Mouse (Mus musculus): Measurements from ENCODE around the gene Vezt. TPM values are rescaled to one million over a fixed set of nuclear protein-coding genes. Genes with fewer than 3 reads are reported as not detected.
A peak's percentile ranks its signal among the peaks of the same experiment; 100 is the strongest.

Vezt gene
- polyA plus RNA-seq, 1 experiment = 10.2 TPM

DNA sequence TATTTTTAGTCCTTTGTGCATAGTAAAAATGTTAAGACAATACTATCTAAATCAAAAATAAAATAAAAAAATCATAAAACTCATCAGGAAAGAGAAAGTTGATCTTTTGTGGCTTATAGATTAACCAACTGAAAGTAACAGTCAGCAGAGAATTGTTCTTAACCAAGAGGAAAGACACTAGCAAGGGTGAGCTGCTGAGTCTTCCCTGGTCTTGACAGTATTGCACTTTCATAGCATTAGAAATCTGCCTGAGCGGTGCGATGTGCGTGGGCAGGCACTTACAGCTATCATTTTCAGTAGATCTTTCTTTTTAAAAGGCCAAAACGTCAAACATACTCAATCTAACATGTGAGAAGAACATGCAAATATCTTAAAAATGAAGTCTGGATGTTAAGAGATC is 14.6 kb downstream of the Vezt start:
- Histone ChIP-seq H3K27me3 (ENCODE audit: control insufficient read depth, insufficient read depth, insufficient read length) (no peaks in the 10 kb centered on the region), H3K4me3 (ENCODE audit: insufficient read depth, poor library complexity, severe bottlenecking) (no peak overlapping the region), H3K79me3 (ENCODE audit: low read depth) (peaks cover 1% of the 10 kb centered on the region), H3K79me2 (ENCODE audit: control insufficient read depth, insufficient read depth) (peaks cover 19% of the 10 kb centered on the region), H3K36me3 (ENCODE audit: control insufficient read depth, insufficient read depth) (no peaks in the 10 kb centered on the region), H3ac (ENCODE audit: control insufficient read depth, insufficient read length, low read depth) (no peak overlapping the region)
- TF ChIP-seq FOSL1 (IDR thresholded peaks at IDR 0.05; ENCODE audit: insufficient read depth, low read length, poor library complexity, severe bottlenecking) (no peak), CTCF (IDR thresholded peaks at IDR 0.05; ENCODE audit: control insufficient read depth, insufficient read depth, insufficient read length) (no peak), MYOG (IDR thresholded peaks at IDR 0.05; ENCODE audit: control insufficient read depth, extremely low read depth, insufficient read length) (no peak), CEBPB (IDR thresholded peaks at IDR 0.05; ENCODE audit: low read depth) (no peak), MAX (IDR thresholded peaks at IDR 0.05) (no peak), MYOD1 (IDR thresholded peaks at IDR 0.05; ENCODE audit: control insufficient read depth, insufficient read length, low read depth) (no peak), USF1 (IDR thresholded peaks at IDR 0.05; ENCODE audit: low read depth) (no peak)

DNA sequence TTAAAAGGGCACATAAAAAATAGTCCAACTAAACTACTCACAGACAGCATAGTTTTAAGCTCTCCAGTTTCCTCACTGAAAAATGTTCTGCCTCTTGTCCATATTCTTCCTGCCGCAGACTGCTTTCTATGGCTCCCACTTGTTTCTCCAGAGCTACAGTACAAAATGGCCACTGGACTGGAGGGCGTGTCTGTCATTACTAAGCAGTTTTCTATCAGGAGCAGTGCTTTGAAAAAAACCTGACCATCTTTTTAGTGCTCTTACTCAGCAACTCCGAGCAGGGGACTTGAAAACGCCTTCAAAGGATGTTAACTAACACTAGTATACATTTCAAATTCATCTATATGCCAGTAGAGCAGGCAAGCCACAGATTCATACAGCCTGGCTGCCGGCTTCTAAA is 15.0 kb downstream of the Vezt start:
- Histone ChIP-seq H3K27me3 (ENCODE audit: control insufficient read depth, insufficient read depth, insufficient read length) (no peaks in the 10 kb centered on the region), H3K36me3 (ENCODE audit: control insufficient read depth, insufficient read depth) (no peaks in the 10 kb centered on the region), H3K4me3 (ENCODE audit: insufficient read depth, poor library complexity, severe bottlenecking) (no peak overlapping the region), H3K79me3 (ENCODE audit: low read depth) (peaks cover 1% of the 10 kb centered on the region), H3K79me2 (ENCODE audit: control insufficient read depth, insufficient read depth) (peaks cover 19% of the 10 kb centered on the region), H3ac (ENCODE audit: control insufficient read depth, insufficient read length, low read depth) (no peak overlapping the region)
- TF ChIP-seq USF1 (IDR thresholded peaks at IDR 0.05; ENCODE audit: low read depth) = no peak
- no peak for TF ChIP-seq MAX (IDR thresholded peaks at IDR 0.05)
- TF ChIP-seq CTCF (IDR thresholded peaks at IDR 0.05; ENCODE audit: control insufficient read depth, insufficient read depth, insufficient read length) = no peak
- TF ChIP-seq MYOD1 (IDR thresholded peaks at IDR 0.05; ENCODE audit: control insufficient read depth, insufficient read length, low read depth) = no peak
- no peak for TF ChIP-seq CEBPB (IDR thresholded peaks at IDR 0.05; ENCODE audit: low read depth)
- no peak for TF ChIP-seq MYOG (IDR thresholded peaks at IDR 0.05; ENCODE audit: control insufficient read depth, extremely low read depth, insufficient read length)
- TF ChIP-seq FOSL1 (IDR thresholded peaks at IDR 0.05; ENCODE audit: insufficient read depth, low read length, poor library complexity, severe bottlenecking) = no peak

- no peak overlapping the region for H3ac ChIP-seq (ENCODE audit: control insufficient read depth, insufficient read length, low read depth)
- peaks cover 6% of the 10 kb centered on the region for H3K79me3 ChIP-seq (ENCODE audit: low read depth)
- TF ChIP-seq USF1 (IDR thresholded peaks at IDR 0.05; ENCODE audit: low read depth) (no peak), FOSL1 (IDR thresholded peaks at IDR 0.05; ENCODE audit: insufficient read depth, low read length, poor library complexity, severe bottlenecking) (no peak), MYOG (IDR thresholded peaks at IDR 0.05; ENCODE audit: control insufficient read depth, extremely low read depth, insufficient read length) (no peak), MAX (IDR thresholded peaks at IDR 0.05) (no peak), CTCF (IDR thresholded peaks at IDR 0.05; ENCODE audit: control insufficient read depth, insufficient read depth, insufficient read length) (no peak), MYOD1 (IDR thresholded peaks at IDR 0.05; ENCODE audit: control insufficient read depth, insufficient read length, low read depth) (no peak), CEBPB (IDR thresholded peaks at IDR 0.05; ENCODE audit: low read depth) (no peak)
- no peaks in the 10 kb centered on the region for H3K36me3 ChIP-seq (ENCODE audit: control insufficient read depth, insufficient read depth)
- H3K27me3 ChIP-seq (ENCODE audit: control insufficient read depth, insufficient read depth, insufficient read length) = no peaks in the 10 kb centered on the region
- no peak overlapping the region for H3K4me3 ChIP-seq (ENCODE audit: insufficient read depth, poor library complexity, severe bottlenecking)
- H3K79me2 ChIP-seq (ENCODE audit: control insufficient read depth, insufficient read depth) = peaks cover 18% of the 10 kb centered on the region
These were observed 18.2 kb downstream of the Vezt start for GRCm38 (mm10) chr10:94017455-94017854.

DNA sequence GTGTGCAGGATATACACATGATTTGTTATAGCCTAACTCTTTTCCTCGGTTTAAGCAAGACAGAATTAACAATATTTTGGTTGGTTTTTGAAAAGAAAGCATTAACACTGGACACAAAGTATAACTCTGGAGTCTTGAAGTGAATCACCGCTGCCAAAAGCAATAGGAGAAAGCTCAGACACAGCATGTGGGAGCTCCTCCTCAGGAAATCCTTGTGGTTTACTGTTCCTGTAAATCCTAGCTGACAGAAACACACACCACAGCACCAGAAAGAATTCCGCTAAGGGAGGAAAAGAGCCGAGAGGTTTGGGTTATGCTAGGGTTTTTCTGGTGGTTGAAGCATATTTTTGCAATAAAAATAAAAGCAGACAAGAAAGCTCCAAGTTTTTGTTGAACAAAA is 21.4 kb downstream of the Vezt start:
- Histone ChIP-seq H3ac (ENCODE audit: control insufficient read depth, insufficient read length, low read depth) (no peak overlapping the region), H3K79me2 (ENCODE audit: control insufficient read depth, insufficient read depth) (peaks cover 18% of the 10 kb centered on the region), H3K79me3 (ENCODE audit: low read depth) (peaks cover 6% of the 10 kb centered on the region), H3K4me3 (ENCODE audit: insufficient read depth, poor library complexity, severe bottlenecking) (no peak overlapping the region), H3K27me3 (ENCODE audit: control insufficient read depth, insufficient read depth, insufficient read length) (no peaks in the 10 kb centered on the region), H3K36me3 (ENCODE audit: control insufficient read depth, insufficient read depth) (no peaks in the 10 kb centered on the region)
- no peak for TF ChIP-seq FOSL1 (IDR thresholded peaks at IDR 0.05; ENCODE audit: insufficient read depth, low read length, poor library complexity, severe bottlenecking)
- no peak for TF ChIP-seq CEBPB (IDR thresholded peaks at IDR 0.05; ENCODE audit: low read depth)
- TF ChIP-seq MYOD1 (IDR thresholded peaks at IDR 0.05; ENCODE audit: control insufficient read depth, insufficient read length, low read depth) = no peak
- TF ChIP-seq USF1 (IDR thresholded peaks at IDR 0.05; ENCODE audit: low read depth) = no peak

DNA sequence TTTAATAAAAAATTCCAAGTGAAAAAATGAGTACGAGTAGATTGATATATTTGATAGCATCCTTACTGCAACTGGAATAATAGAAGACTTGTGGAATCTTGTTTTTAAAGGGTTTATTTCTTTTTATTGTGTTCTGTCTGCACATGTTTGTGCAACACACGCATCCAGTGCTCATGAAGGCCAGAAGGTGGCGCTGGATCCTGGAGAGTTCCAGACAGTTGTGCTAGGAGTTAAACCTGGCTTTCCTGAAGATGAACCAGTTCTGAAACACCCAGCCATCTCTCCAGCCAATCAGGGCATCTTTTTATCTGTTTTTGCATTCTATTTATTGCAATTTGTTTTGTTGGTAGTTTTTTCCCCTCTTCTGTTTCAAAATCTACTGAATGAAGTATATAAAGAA is 22.4 kb downstream of the Vezt start:
- Histone ChIP-seq H3K79me3 (ENCODE audit: low read depth) (peaks cover 6% of the 10 kb centered on the region), H3K79me2 (ENCODE audit: control insufficient read depth, insufficient read depth) (peaks cover 12% of the 10 kb centered on the region), H3K27me3 (ENCODE audit: control insufficient read depth, insufficient read depth, insufficient read length) (no peaks in the 10 kb centered on the region), H3ac (ENCODE audit: control insufficient read depth, insufficient read length, low read depth) (no peak overlapping the region), H3K4me3 (ENCODE audit: insufficient read depth, poor library complexity, severe bottlenecking) (no peak overlapping the region), H3K36me3 (ENCODE audit: control insufficient read depth, insufficient read depth) (no peaks in the 10 kb centered on the region)
- TF ChIP-seq CTCF (IDR thresholded peaks at IDR 0.05; ENCODE audit: control insufficient read depth, insufficient read depth, insufficient read length) = peak; percentile 41
- no peak for TF ChIP-seq MAX (IDR thresholded peaks at IDR 0.05)

- Histone ChIP-seq H3K4me3 (ENCODE audit: insufficient read depth, poor library complexity, severe bottlenecking) (no peak overlapping the region), H3ac (ENCODE audit: control insufficient read depth, insufficient read length, low read depth) (no peak overlapping the region), H3K79me2 (ENCODE audit: control insufficient read depth, insufficient read depth) (peaks cover 5% of the 10 kb centered on the region), H3K27me3 (ENCODE audit: control insufficient read depth, insufficient read depth, insufficient read length) (no peaks in the 10 kb centered on the region), H3K36me3 (ENCODE audit: control insufficient read depth, insufficient read depth) (no peaks in the 10 kb centered on the region), H3K79me3 (ENCODE audit: low read depth) (peaks cover 6% of the 10 kb centered on the region)
- no peak for TF ChIP-seq MAX (IDR thresholded peaks at IDR 0.05)
- TF ChIP-seq CEBPB (IDR thresholded peaks at IDR 0.05; ENCODE audit: low read depth) = no peak
- TF ChIP-seq USF1 (IDR thresholded peaks at IDR 0.05; ENCODE audit: low read depth) = no peak
- no peak for TF ChIP-seq CTCF (IDR thresholded peaks at IDR 0.05; ENCODE audit: control insufficient read depth, insufficient read depth, insufficient read length)
- no peak for TF ChIP-seq FOSL1 (IDR thresholded peaks at IDR 0.05; ENCODE audit: insufficient read depth, low read length, poor library complexity, severe bottlenecking)
- TF ChIP-seq MYOD1 (IDR thresholded peaks at IDR 0.05; ENCODE audit: control insufficient read depth, insufficient read length, low read depth) = no peak
- TF ChIP-seq MYOG (IDR thresholded peaks at IDR 0.05; ENCODE audit: control insufficient read depth, extremely low read depth, insufficient read length) = no peak
These were observed 24.6 kb downstream of the Vezt start for GRCm38 (mm10) chr10:94011024-94011423.
